Mouse (Mus musculus): Measurements from ENCODE around the gene Mprip.

DNA sequence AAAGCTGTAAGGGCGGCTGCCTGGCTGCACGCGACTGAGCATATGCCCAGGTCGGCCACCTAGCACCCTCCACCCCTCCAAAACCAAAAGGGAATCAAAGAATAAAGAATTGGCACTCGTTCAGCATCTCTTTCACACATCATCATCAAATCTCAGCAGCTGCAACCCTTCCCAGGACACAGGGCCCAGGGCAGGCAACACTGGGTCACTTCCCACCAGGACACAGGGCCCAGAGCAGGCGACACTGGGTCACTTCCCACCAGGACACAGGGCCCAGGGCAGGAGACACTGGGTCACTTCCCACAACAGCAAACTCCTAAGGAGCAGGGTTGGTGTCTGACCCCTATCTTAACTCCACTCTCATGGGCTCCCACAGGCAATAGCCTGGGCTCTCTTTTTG, 132.3 kb downstream of the Mprip start:
- TF ChIP-seq CTCF (IDR thresholded peaks at IDR 0.05; ENCODE audit: control insufficient read depth, insufficient read depth, insufficient replicate concordance, low read depth, low read length) (no peak), POLR2A (IDR thresholded peaks at IDR 0.05; ENCODE audit: control insufficient read depth, low read depth, low read length) (no peak)
